ENCODE assay signal across 21 mouse cellular contexts in genomic region chr19:52812046-52812445, GRCm38 (mm10).
DNase-seq lines count a peak whose midpoint lies in the region; ATAC-seq and TF ChIP-seq lines count a peak whose summit lies in the region.
"Had no signal": no experiment of that assay in that cellular context is flagged by ENCODE, and none has a peak within 500 bp of the region (broad histone marks: within the 10 kb centered on the region; RNA-seq: fewer than 3 reads in every experiment).

No protein-coding gene starts in this region.

- peak; percentile 1 for DNase-seq in forebrain, postnatal 0 days
- peak; percentile 44 for DNase-seq in right cerebral cortex, adult 18-20 months
- no peak for DNase-seq in right cerebral cortex, postnatal 4 days
- DNase-seq in left cerebral cortex, adult 2 months (ENCODE audit: extremely low spot score in 1 of 2, low spot score in 2 of 2), result peak; percentile 13 to 26
- DNase-seq in left cerebral cortex, postnatal 36 days (ENCODE audit: low spot score in 2 of 2), result peak; percentile 6 to 10
- DNase-seq in lung, postnatal 14 days, result no peak
- DNase-seq: adrenal gland, postnatal 10 days; B cell, adult 2 months; cerebellum, adult 18-20 months; cerebellum, adult 9-11 months; cerebellum, postnatal 36 days; gastrocnemius, postnatal 10 days; heart, adult 18-20 months; heart, postnatal 10 days had no signal

- H3K36me3 ChIP-seq in forebrain, postnatal 0 days (ENCODE audit: insufficient read depth), result no peaks in the 10 kb centered on the region
- H3K36me3 ChIP-seq in forebrain, embryonic 13.5 days (ENCODE audit: poor library complexity, severe bottlenecking), result no peaks in the 10 kb centered on the region
- no peaks in the 10 kb centered on the region for H3K36me3 ChIP-seq in intestine, embryonic 16.5 days (ENCODE audit: control insufficient read depth, insufficient read depth, low read length)
- H3K36me3 ChIP-seq: heart, embryonic 10.5 days; hindbrain, embryonic 13.5 days had no signal

- 85% methylated on average over 6 of the region's 6 CpGs for WGBS in forebrain, postnatal 0 days
- 82% methylated on average over 6 of the region's 6 CpGs for WGBS in forebrain, embryonic 13.5 days
- WGBS in intestine, embryonic 16.5 days, result 66% methylated on average over 6 of the region's 6 CpGs

- H3K27me3 ChIP-seq in forebrain, postnatal 0 days (ENCODE audit: insufficient read depth, low read length), result no peaks in the 10 kb centered on the region
- H3K27me3 ChIP-seq in forebrain, embryonic 13.5 days, result no peaks in the 10 kb centered on the region
- no peaks in the 10 kb centered on the region for H3K27me3 ChIP-seq in intestine, embryonic 16.5 days (replicated peaks; ENCODE audit: control insufficient read depth, insufficient read depth, low read length)
- H3K27me3 ChIP-seq: hindbrain, embryonic 13.5 days had no signal

- intact Hi-C loops in left cerebral cortex, adult 2 months (cut with DNase I), result loop anchor here (5.0 kb wide), 1 partner anchor 75 kb away; no protein-coding TSS in a partner anchor
- intact Hi-C loops in left cerebral cortex, postnatal 36 days (cut with DNase I), result no loop called here

- no peak for TF ChIP-seq CTCF in forebrain, postnatal 0 days (IDR thresholded peaks at IDR 0.05; ENCODE audit: low read depth)
- TF ChIP-seq CTCF in left cerebral cortex, adult 2 months (IDR thresholded peaks at IDR 0.05), result no peak

- H3K9ac ChIP-seq in forebrain, postnatal 0 days, result no peak overlapping the region
- no peak overlapping the region for H3K9ac ChIP-seq in forebrain, embryonic 13.5 days
- no peak overlapping the region for H3K9ac ChIP-seq in intestine, embryonic 16.5 days (ENCODE audit: low read depth, low read length)
- H3K9ac ChIP-seq: hindbrain, embryonic 13.5 days had no signal

- H3K27ac ChIP-seq in forebrain, postnatal 0 days (ENCODE audit: low read depth, low read length), result no peak overlapping the region
- no peak overlapping the region for H3K27ac ChIP-seq in forebrain, embryonic 13.5 days
- peak overlapping the region; percentile 36 for H3K27ac ChIP-seq in left cerebral cortex, adult 2 months
- H3K27ac ChIP-seq in intestine, embryonic 16.5 days (ENCODE audit: low read length), result no peak overlapping the region
- H3K27ac ChIP-seq: heart, embryonic 10.5 days; hindbrain, embryonic 13.5 days; hindbrain, postnatal 0 days had no signal

- no peaks in the 10 kb centered on the region for H3K4me1 ChIP-seq in forebrain, postnatal 0 days (ENCODE audit: insufficient read depth)
- H3K4me1 ChIP-seq in forebrain, embryonic 13.5 days, result no peaks in the 10 kb centered on the region
- no peaks in the 10 kb centered on the region for H3K4me1 ChIP-seq in intestine, embryonic 16.5 days (ENCODE audit: control insufficient read depth, insufficient read depth, low read length)
- H3K4me1 ChIP-seq: heart, embryonic 10.5 days; hindbrain, embryonic 13.5 days had no signal

- no peak overlapping the region for H3K4me2 ChIP-seq in forebrain, postnatal 0 days (ENCODE audit: low read depth)
- H3K4me2 ChIP-seq in forebrain, embryonic 13.5 days, result no peak overlapping the region
- H3K4me2 ChIP-seq in intestine, embryonic 16.5 days (ENCODE audit: low read depth, low read length), result no peak overlapping the region
- H3K4me2 ChIP-seq: hindbrain, embryonic 13.5 days had no signal

- H3K4me3 ChIP-seq in forebrain, postnatal 0 days (ENCODE audit: low read depth, low read length), result no peak overlapping the region
- no peak overlapping the region for H3K4me3 ChIP-seq in forebrain, embryonic 13.5 days
- no peak overlapping the region for H3K4me3 ChIP-seq in left cerebral cortex, adult 2 months
- no peak overlapping the region for H3K4me3 ChIP-seq in intestine, embryonic 16.5 days (ENCODE audit: low read length)
- H3K4me3 ChIP-seq: heart, embryonic 10.5 days; hindbrain, embryonic 13.5 days had no signal

- ATAC-seq in forebrain, postnatal 0 days, result peak; percentile 16; the same call in 1 of the 2 replicates
- ATAC-seq in forebrain, embryonic 13.5 days, result no peak
- no peak for ATAC-seq in intestine, embryonic 16.5 days
- ATAC-seq: CD4-positive, CD25-positive, alpha-beta regulatory T cell, adult 4 months; forebrain, embryonic 14.5 days; hindbrain, postnatal 0 days had no signal

- no peaks in the 10 kb centered on the region for H3K9me3 ChIP-seq in forebrain, postnatal 0 days (ENCODE audit: low read length)
- no peaks in the 10 kb centered on the region for H3K9me3 ChIP-seq in forebrain, embryonic 13.5 days (replicated peaks)
- no peaks in the 10 kb centered on the region for H3K9me3 ChIP-seq in intestine, embryonic 16.5 days (ENCODE audit: control insufficient read depth, low read length)
- H3K9me3 ChIP-seq: heart, embryonic 10.5 days; hindbrain, embryonic 13.5 days had no signal

Comparison
In these comparisons a context has a peak if more than half of its experiments do, and no peak if none do; other contexts are left out.
1. DNase-seq: peak in forebrain, postnatal 0 days (single experiment), right cerebral cortex, adult 18-20 months (single experiment), left cerebral cortex, adult 2 months (2 of 2) and left cerebral cortex, postnatal 36 days (2 of 2); none in right cerebral cortex, postnatal 4 days (single experiment) and lung, postnatal 14 days (single experiment).